Mouse (Mus musculus) heart, adult 10 weeks (tissue): ENCODE data around the gene Ptgr2. TPM values are rescaled to one million over a fixed set of nuclear protein-coding genes. Genes with fewer than 3 reads are reported as not detected.

Experiments used
- polyA plus RNA-seq: library from polyadenylated mRNA; stranded (reverse); fragments of 350-450 nt; fragmentation: Illumina TruSeq; extraction: RNeasy Lipid Tissue Mini Kit (QIAGEN cat#74804); gene quantifications from one replicate; pipeline ENCODE4 v1.2.3, GENCODE M21; 2014; ENCODE audit warnings: low read depth, low replicate concordance

Gene Ptgr2
- polyA plus RNA-seq: 238 TPM

GRCm38 (mm10) chr12:84284885-84285592 lies at the start of gene Ptgr2:
Gene Ptgr2, plus strand, starts transcription at chr12:84285232.

DNA sequence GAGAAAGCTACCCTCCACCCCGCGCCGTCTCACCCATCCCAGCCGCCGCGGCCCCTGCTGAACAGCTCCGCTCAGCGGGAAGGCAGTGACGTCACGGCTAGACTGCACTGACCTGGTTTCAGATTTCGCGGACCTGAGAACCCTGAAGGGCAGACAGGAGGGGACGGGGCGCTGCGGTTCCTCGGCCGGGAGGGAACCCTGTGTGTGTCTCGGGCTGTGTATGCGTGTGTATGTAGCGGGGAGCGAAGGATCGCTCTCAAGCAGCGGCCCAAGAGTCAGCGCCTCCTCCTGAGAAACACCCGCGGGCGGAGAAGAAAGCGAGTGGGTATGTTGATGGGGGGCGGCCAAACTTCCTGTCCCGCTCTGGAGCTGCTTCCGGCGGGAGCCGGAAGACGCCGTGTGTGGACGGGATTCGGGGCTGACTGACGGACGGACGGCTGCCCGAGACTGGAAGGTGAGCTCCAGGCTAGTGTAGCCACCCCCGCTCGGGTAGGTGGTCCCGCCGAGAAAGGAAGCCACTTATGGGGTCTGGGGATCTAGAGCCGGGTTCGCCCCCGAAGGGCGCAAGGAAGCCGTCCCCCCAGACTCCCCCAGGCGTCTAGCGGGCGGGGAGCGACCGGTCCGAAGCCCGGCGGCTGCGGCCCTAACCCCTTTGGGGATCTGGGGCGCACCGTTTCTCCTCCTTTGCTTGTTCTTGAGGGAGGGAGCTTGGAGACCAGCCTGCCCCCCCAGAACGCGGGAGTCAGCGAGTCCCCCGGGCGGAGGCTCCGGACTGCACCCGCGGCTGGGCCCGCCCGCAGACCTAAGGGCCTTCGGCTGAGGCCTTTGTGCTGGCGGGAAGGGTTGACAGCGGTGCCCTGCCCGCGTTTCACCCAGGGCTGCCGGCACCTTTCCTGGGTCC lies 31.9 kb downstream of the Ptgr2 start, which contains the start of gene Zfp410:
Gene Zfp410 (plus strand): TSS at position 132 of the 901 bp plus-strand sequence.

DNA sequence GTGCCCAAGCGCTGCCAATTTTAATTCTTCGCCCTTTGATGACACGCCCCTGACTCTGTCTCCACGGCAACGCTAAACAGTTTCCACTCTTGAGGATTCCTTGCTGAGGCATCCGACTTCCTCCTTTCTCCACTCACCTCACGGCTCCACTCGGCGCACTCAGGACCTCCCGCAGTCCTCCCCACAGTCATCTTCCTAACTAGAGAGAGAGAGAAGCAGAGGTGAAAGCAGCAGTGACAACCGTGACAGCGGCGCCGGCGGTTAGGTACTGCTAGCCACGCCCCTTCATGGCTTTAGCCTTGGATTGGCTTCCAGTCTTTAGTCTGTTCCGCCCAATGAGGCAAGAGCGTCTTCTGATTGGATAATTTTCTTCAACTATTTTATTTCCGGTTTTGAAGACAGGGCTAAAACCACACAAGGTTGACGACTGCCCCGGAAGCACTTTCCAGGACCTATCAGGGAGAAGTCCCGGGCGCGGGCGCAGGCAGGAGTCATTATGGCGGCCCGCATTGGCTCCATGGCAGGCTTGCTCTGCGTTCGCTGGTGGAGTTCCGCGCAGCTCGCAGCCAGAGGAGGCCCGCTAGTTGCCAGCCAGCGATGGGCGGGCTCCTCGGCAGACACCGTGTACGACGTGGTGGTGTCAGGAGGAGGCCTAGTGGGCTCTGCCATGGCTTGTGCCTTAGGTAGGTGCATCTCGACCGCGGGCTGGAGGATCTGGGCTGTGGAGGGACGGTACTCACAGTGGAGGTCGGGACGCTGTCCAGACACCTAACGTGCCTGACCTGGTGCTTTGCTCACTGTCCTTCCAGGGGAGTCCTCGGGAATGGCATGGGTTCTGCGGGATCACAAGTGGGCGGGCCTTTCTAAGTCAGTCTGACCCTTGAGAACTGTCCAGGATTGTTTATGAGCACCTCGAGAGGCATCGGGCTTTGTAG lies 76.8 kb downstream of the Ptgr2 start, which contains the start of the genes Coq6 and Fam161b:
Gene Coq6 (plus strand): TSS at position 103 of the 935 bp plus-strand sequence.
Gene Fam161b (minus strand): TSS at position 279 of the 935 bp plus-strand sequence.

Other genes with a start within 250 kb of the Ptgr2 start
- 0.55 TPM for gene Acot4, start 246.9 kb upstream of the Ptgr2 start, polyA plus RNA-seq
- not detected for gene Gm49366, start 246.3 kb upstream of the Ptgr2 start, polyA plus RNA-seq
- gene Acot3, start 233.1 kb upstream of the Ptgr2 start, polyA plus RNA-seq: 1.8 TPM
- gene Acot5, start 215.9 kb upstream of the Ptgr2 start, polyA plus RNA-seq: not detected
- gene Acot6, start 184.6 kb upstream of the Ptgr2 start, polyA plus RNA-seq: 2.9 TPM
- 4.3 TPM for gene Dnal1, start 170.9 kb upstream of the Ptgr2 start, polyA plus RNA-seq
- gene Pnma1, start 136.7 kb upstream of the Ptgr2 start, polyA plus RNA-seq: not detected
- gene Elmsan1, start 66.4 kb upstream of the Ptgr2 start, polyA plus RNA-seq: 8.2 TPM
- 32.7 TPM for gene Zfp410, start 31.6 kb downstream of the Ptgr2 start, polyA plus RNA-seq
- gene Coq6, start 76.4 kb downstream of the Ptgr2 start, polyA plus RNA-seq: 77.1 TPM
- gene Fam161b, start 76.6 kb downstream of the Ptgr2 start, polyA plus RNA-seq: 12.6 TPM
- 90.1 TPM for gene Entpd5, start 123.8 kb downstream of the Ptgr2 start, polyA plus RNA-seq
- gene Bbof1, start 123.8 kb downstream of the Ptgr2 start, polyA plus RNA-seq: 3.0 TPM
- gene Rnf113a2, start 132.0 kb downstream of the Ptgr2 start, polyA plus RNA-seq: 15.1 TPM
- 228 TPM for gene Aldh6a1, start 165.8 kb downstream of the Ptgr2 start, polyA plus RNA-seq
- gene Lin52, start 166.2 kb downstream of the Ptgr2 start, polyA plus RNA-seq: 14.8 TPM